Mouse (Mus musculus): ENCODE measurements around the gene Tmem29. TPM values are rescaled to one million over a fixed set of nuclear protein-coding genes. Genes with fewer than 3 reads are reported as not detected.

The Tmem29 gene
- 10.2 TPM for total RNA-seq (2023)

DNA sequence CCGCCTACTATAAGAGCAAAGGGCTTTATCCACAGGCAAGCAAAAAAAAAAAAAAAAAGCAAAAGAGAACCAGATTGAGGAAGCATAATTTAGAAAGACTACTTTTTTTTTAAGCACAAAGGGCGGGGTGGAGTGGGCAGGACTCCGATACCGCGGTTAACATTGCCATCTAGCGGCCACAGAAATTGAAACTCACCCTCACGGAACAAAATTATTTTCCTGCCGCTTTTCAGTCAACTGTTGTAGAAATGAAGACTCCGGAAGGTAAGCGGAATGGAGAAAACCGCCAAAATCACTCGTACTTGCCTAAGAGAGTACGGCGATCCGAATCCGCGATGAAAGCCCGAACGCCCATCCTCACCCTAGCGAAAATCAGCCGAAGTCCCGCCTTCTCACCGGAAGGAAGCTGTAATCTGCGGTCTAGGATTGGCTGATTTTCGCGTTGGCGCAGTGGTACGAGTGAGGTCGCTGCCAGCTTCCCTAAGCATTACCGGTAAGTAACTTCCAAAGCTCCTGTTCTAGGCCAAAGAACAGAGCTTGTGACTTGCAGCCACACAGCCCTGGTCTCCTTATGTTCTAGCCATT lies at the start of gene Tmem29:
TSS of gene Tmem29 (minus strand) at position 389 of the 585 bp plus-strand sequence.

Other genes with a start within 250 kb of the Tmem29 start
- 44.4 TPM for gene Alas2, start 88.2 kb upstream of the Tmem29 start, total RNA-seq (2023)
- 4.8 TPM for gene Pfkfb1, start 129.1 kb upstream of the Tmem29 start, total RNA-seq (2023)
- 17.6 TPM for gene Apex2, start 130.7 kb upstream of the Tmem29 start, total RNA-seq (2023)
- gene Tro, start 198.4 kb upstream of the Tmem29 start, total RNA-seq (2023), result not detected